Mouse (Mus musculus): ENCODE data around the gene Taf1c.

The Taf1c gene

GRCm38 (mm10) chr8:119623744-119624143 lies 18.7 kb upstream of the Taf1c start:
- no peak for DNase-seq (ENCODE audit: low spot score in 2 of 2)

DNA sequence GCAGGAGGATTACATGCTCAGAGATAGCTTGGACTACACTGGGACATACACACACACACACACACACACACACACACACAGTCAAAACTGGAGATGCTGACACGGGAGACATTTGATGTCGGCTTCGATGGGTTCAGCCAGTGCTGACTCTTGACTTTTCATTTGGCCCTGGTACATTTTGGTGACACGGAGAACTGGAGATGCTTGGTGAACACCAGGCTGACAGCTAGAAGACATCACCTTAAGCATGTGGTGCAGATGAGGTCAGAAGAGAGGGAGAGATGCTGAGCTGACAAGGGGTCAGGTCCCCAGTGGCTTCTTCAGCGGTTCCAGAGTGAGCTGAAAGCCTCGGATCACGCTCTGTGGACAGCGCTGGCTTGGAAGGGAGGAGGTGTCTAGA lies 18.0 kb upstream of the Taf1c start:
- no peak for DNase-seq (ENCODE audit: low spot score in 2 of 2)

GRCm38 (mm10) chr8:119622555-119622954 lies 17.5 kb upstream of the Taf1c start:
- DNase-seq (ENCODE audit: low spot score in 2 of 2): no peak

- no peak for DNase-seq (ENCODE audit: low spot score in 2 of 2)
These were observed 15.9 kb upstream of the Taf1c start for GRCm38 (mm10) chr8:119620848-119621465.

DNA sequence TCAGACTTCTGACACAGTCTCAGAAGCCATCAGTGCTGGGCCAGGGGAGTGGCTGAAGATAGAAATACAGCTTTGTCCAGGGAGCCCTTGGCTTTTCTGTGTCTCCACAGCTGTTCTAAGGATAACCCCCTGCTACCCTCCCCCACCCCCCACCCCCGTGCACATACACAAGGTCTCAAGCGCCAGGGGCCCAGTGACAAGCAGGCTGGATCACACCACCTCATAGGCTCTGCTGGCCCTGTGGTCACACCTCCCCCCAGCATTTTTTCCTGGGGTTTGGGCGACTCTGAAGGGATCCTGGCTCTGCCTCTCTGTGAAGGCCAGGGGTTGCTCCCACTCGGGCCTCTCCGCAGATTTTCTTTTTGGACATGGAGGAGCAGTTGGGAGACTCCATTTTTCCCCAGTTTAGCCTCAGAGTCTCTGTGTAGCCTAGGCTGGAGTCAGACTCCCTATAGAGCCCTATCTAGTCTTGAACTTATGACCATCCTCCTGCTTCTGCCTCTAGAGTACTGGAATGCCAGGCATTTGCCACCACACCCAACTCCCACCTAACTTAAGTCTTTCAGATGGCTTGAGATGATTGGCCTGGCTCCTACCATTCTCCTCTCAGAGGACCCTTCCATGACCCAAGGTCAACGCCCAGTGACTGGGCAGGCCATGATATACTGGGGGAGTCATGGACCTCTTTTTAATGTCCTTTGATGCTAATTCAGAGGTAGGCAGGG lies 15.3 kb upstream of the Taf1c start:
- no peak for DNase-seq (ENCODE audit: low spot score in 2 of 2)

DNA sequence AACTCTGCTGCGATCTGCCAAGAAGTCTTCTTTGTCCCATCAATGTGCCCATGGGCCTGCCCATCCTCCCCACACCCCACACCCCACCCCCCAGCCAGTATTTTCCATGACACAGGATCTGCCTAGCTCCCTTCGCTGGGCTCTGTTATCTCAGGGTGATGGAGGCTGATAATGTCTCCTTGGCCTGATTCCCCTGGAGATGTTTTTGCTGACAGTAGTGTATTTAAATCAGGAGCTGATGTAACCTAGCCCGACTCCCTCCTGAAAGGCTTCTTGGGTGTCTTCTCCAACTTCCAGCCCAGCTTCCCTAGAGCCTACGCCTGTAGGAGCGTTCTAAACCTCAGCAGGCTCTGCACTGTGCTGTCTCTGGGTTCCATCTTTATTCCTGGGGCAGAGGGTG lies 13.9 kb upstream of the Taf1c start:
- DNase-seq (ENCODE audit: low spot score in 2 of 2): no peak

DNA sequence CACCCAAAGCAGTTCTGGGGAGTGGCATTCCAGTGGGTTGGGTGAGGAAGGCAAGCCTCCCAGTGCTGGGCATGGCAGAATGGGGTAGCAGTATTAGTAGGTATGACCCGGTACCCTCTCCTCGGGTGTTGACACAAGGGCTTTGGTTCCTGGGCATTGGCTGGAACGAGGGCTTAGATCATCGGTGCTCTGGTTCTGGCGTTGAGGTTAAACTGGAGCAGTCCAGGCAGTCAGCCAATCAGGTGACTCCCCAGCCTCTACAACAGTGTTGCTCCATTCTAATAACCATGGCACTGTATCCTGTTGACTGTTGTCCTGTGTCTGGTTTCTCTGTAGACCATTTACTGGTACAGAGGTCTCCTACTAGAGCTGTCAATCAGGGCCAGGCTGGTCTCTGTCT lies 12.6 kb upstream of the Taf1c start:
- no peak for DNase-seq (ENCODE audit: low spot score in 2 of 2)

GRCm38 (mm10) chr8:119616811-119617210 lies 11.8 kb upstream of the Taf1c start:
- DNase-seq (ENCODE audit: low spot score in 2 of 2): no peak

- DNase-seq (ENCODE audit: low spot score in 2 of 2): no peak
These were observed 11.3 kb upstream of the Taf1c start for GRCm38 (mm10) chr8:119616358-119616757.

DNA sequence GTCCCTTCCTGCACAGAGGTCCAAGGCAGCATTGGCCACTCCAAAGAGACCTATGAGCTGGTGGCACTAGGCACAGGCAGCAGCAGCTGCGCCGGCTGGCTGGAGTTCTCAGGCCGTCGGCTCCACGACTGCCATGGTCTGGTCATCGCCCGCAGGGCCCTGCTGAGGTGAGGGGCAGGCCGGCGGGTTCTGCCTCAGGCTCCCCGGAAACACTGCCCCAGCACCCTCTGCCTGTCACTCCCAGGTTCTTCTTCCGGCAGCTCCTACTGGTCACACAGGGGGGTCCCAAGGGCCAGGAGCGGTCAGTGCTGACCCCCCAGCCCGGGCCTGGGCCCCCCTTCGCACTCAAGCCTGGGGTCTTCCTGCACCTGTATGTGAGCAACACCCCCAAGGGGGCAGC lies 10.1 kb upstream of the Taf1c start:
- DNase-seq (ENCODE audit: low spot score in 2 of 2): no peak

DNA sequence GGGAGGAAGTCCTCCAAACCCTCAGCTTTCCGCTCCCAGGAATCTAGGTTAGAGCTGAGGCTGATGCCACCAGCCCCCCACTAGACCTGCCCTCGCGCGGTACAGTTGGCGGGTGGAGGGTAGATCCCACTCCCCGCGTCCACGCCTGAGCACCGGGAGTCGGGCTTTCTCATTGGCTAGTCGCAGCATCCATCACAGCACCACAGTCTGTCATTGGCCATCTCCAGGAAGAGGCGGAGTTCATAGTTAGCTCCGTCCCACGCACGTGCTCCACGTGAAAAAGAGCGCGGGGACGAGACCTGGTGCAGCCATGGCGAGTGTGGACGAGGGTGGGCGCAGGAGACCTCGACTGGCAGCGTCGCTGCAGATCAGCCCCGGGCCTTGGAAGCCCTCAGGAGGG lies 7.4 kb upstream of the Taf1c start, which contains the start of gene Adad2:
Gene Adad2, plus strand, starts transcription at position 277 of the 400 bp plus-strand sequence.
- DNase-seq (ENCODE audit: low spot score in 2 of 2): no peak

DNA sequence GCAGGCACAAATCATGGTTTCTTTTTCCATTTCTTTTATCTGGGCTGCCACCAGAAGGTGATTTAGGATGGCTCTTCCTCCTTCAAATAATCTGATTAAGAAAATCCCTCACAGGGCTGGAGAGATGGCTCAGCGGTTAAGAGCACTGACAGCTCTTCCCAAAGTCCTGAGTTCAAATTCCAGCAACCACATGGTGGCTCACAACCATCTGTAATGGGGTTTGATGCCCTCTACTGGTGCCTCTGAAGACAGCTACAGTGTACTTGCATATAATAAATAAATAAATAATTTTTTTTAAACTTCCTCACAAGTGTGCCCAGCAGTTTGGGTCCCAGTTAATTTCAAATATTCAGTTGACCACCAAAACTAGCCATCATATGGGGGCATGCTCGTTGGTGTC lies 1.2 kb upstream of the Taf1c start:
- DNase-seq (ENCODE audit: low spot score in 2 of 2): no peak

GRCm38 (mm10) chr8:119604398-119604803 lies 621 bp downstream of the Taf1c start:
- no peak for DNase-seq (ENCODE audit: low spot score in 2 of 2)

GRCm38 (mm10) chr8:119603771-119604170 lies 1.3 kb downstream of the Taf1c start:
- DNase-seq (ENCODE audit: low spot score in 2 of 2): no peak

- no peak for DNase-seq (ENCODE audit: low spot score in 2 of 2)
These were observed 13.6 kb downstream of the Taf1c start for GRCm38 (mm10) chr8:119591456-119591855.

DNA sequence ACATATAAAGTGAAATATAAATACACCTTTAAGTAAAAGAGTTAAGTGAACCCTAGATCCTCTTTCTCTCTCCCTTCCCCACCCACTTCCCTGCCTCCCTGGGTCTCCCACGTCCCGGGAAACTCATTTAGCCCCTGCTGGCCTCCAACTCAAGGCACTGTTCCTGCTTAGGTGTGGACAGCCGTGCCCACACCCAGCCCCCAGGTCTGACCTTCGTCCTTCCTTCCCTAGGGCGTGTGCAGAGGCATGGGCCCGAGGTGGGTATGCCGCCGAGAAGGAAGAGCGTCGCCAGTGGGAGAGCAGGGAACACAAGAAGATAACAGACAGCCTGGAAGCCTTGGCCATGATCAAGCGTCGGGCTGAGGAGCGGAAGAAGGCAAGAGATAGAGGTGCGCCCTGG lies 14.7 kb downstream of the Taf1c start:
- no peak for DNase-seq (ENCODE audit: low spot score in 2 of 2)

GRCm38 (mm10) chr8:119588844-119589243 lies 16.2 kb downstream of the Taf1c start:
- no peak for DNase-seq (ENCODE audit: low spot score in 2 of 2)

DNA sequence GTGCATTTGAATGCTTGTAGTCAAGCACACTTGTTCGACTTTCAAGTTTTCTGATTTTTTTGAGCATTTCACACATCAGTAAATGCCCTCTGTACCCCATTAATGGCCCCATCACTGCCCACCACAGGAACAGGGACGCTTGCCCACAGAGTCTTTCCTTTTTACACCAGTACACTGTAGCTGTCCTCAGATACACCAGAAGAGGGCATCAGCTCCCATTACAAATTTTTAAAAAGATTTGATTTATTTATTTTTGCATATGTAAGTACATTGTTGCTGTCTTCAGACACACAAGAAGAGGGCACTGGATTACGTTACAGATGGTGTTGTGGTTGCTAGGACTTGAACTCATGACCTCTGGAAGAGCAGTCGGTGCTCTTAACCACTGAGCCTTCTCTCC lies 16.7 kb downstream of the Taf1c start:
- DNase-seq (ENCODE audit: low spot score in 2 of 2): no peak

GRCm38 (mm10) chr8:119585901-119586300 lies 19.1 kb downstream of the Taf1c start:
- no peak for DNase-seq (ENCODE audit: low spot score in 2 of 2)

DNA sequence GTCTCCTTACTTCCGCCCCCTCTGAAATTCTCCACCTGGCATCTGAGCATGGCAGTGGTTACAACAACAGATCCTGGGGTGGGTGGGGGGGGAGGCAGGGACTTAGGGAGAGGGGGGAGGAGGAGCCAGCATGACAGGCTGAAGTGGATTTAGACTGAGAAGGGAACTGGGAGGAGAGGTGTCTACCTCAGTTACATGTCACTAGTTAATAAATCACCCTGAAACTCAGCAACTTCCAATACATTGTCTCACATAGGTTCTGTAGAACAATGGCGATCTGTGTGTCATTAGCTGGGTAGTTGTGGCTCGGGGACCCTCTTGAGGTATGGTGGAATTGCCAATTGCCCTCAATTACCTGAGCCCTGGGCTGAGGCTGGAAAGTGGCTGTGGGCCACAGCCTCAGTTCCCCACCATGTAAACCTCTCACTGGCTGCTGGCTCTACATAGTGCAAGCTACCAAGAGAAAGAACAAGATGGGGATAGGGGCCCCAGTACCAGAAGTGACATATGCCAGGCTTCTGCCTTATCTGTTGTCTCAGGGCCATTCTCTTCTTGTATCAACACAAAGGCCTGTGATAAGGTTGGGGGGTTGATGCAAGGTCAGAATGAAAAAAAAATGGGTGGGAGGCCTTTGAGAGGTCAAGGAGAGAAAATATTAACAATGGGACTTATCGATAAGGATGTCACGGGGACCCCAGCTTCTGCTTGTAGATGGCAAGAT lies 24.4 kb downstream of the Taf1c start:
- no peak for DNase-seq (ENCODE audit: low spot score in 2 of 2)

DNA sequence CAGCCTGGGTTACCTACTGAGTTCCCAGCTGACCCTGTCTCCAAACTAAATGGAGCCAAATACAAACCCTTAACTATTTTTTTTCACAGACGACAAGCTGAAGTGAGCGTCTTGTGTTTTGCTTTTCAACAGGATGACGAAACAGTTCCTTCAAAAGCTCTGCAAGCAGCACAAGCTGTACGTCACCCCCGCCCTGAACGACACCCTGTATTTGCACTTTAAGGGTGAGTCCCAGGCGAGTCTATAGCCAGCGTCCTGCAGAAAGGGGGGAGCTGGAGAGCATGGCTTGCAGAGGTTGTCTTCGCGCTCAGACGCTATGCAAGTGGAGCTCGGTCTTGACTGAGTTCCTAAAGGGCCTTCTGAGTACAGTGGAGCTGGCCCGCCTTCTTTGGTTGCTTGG lies 25.9 kb downstream of the Taf1c start:
- no peak for DNase-seq (ENCODE audit: low spot score in 2 of 2)

- DNase-seq (ENCODE audit: low spot score in 2 of 2): no peak
These were observed 29.7 kb downstream of the Taf1c start for GRCm38 (mm10) chr8:119575366-119575726.

Data from urinary bladder, postnatal 4 days (tissue).